Mouse (Mus musculus) kidney, postnatal 4 days (tissue): Measurements from ENCODE around the gene Lhx9.

ENCODE experiments used
- DNase-seq, 2 experiments: peaks; one replicate each; pipeline ENCODE4 v3.0.0; 2021; ENCODE audit warnings: mixed read lengths in 2 of 2

Lhx9 gene

GRCm38 (mm10) chr1:138839809-138840430 lies 8.5 kb downstream of the Lhx9 start:
- DNase-seq, result peak in 1 of 2 experiments; percentile 26

GRCm38 (mm10) chr1:138839291-138839690 lies 9.1 kb downstream of the Lhx9 start:
- no peak for DNase-seq

GRCm38 (mm10) chr1:138837786-138838743 lies 10.3 kb downstream of the Lhx9 start:
- DNase-seq, result peak; percentile 28 to 49

GRCm38 (mm10) chr1:138835355-138835900 lies 12.9 kb downstream of the Lhx9 start:
- DNase-seq, result no peak

- peak; percentile 18 to 26 for DNase-seq
Measured at GRCm38 (mm10) chr1:138831309-138831708, 17.1 kb downstream of the Lhx9 start.

GRCm38 (mm10) chr1:138826841-138827240 lies 21.5 kb downstream of the Lhx9 start:
- no peak for DNase-seq

GRCm38 (mm10) chr1:138822985-138823322 lies 25.4 kb downstream of the Lhx9 start:
- no peak for DNase-seq

GRCm38 (mm10) chr1:138822255-138822984 lies 26.0 kb downstream of the Lhx9 start:
- no peak for DNase-seq

- DNase-seq, result no peak
Measured at GRCm38 (mm10) chr1:138801732-138802131, 46.6 kb downstream of the Lhx9 start.

- no peak for DNase-seq
Measured at GRCm38 (mm10) chr1:138801296-138801695, 47.1 kb downstream of the Lhx9 start.

- DNase-seq, result no peak
Measured at GRCm38 (mm10) chr1:138799692-138800314, 48.6 kb downstream of the Lhx9 start.

GRCm38 (mm10) chr1:138798110-138798509 lies 50.3 kb downstream of the Lhx9 start:
- DNase-seq, result no peak

GRCm38 (mm10) chr1:138785856-138786255 lies 62.5 kb downstream of the Lhx9 start:
- DNase-seq, result no peak

GRCm38 (mm10) chr1:138784019-138784418 lies 64.4 kb downstream of the Lhx9 start:
- no peak for DNase-seq
